Mouse (Mus musculus): Measurements from ENCODE around the gene Dpm1.

Gene Dpm1

DNA sequence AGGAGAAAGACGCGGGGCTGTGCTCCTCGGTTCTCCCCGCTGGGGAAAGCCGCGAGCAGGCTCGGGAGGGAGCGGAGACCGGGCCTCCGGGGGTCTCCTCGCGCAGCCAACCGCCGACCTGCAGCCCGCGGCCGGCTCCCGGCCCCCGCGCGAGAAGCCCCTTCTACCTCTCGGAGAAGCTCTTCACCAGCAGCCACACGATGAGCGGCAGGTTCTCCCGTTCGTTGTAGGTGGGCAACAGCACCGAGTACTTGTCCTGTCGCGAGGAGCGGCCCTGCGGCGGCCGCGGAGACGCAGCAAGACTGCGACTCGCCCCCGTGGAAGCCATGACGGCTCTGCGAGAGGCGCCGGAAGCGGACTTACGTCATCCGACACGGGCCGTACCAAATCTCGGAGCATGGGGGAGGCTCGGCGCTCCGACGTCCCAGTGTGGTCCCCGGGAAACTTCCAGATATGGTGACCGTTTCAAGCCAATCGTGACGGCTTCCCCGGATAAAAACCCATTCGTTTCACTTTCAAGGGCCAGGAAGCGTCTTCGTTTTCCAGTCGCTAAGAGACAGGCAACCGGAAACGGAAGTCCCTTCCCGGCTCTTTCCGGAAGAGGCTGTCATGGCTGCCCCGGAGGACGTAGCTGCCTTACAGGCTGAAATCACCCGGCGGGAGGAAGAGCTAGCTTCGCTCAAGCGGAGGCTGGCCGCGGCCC lies at the start of gene Dpm1, which contains the start of the genes Gm20716 and Mocs3:
TSS of gene Dpm1 (minus strand) at position 566 of the 703 bp plus-strand sequence.
TSS of gene Gm20716 (minus strand) at position 339 of the 703 bp plus-strand sequence.
TSS of gene Mocs3 (plus strand) at position 597 of the 703 bp plus-strand sequence.
- ChIA-PET POLR2A (interaction anchor here in 3 of 4 experiments (0.5 to 12.9 kb wide), 33 partner anchors 9 to 1563 kb away, joined by 3 to 101 read pairs (median 4); partner anchors contain the start of genes Adnp (in 3 of the 3) and Ptpn1 (in 1 of the 3)), CTCF (interaction anchor here (0.5 to 3.3 kb wide), 12 partner anchors 10 to 1028 kb away, joined by 3 to 12 read pairs (median 4); partner anchors contain the start of gene Adnp (in 2 of the 4))

DNA sequence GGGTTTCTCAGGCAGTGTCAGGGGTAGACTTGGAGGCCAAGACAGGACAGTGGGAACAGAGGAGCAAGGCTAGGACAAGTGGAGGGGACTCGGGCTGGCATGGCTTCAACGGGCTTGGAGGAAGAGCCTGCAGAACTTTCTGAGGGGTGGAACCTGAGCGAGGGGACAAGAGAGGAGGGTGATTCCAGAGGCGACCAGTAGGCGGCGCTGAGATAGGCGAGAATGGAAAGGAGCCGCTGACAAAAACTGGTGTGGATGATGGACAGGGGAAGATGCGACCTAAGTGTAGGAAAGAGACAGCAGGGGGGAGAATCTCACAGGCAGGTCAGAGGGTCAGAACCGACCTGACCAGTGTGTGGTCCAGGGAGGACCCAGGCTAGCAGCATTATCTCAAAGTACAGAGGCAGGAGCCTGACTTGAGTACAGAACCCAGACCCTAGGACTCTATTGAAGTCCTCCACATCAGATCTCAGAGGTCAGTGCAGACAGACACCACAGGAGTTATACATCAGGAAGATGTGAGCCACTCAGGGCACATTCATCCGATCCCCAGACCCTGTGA lies 44.1 kb upstream of the Dpm1 start:
- CTCF ChIA-PET: interaction anchor here in 3 of 4 experiments (0.6 to 1.4 kb wide), 5 partner anchors 13 to 177 kb away, joined by 3 to 5 read pairs (median 3); no protein-coding TSS in a partner anchor
- POLR2A ChIA-PET: no interaction called here

DNA sequence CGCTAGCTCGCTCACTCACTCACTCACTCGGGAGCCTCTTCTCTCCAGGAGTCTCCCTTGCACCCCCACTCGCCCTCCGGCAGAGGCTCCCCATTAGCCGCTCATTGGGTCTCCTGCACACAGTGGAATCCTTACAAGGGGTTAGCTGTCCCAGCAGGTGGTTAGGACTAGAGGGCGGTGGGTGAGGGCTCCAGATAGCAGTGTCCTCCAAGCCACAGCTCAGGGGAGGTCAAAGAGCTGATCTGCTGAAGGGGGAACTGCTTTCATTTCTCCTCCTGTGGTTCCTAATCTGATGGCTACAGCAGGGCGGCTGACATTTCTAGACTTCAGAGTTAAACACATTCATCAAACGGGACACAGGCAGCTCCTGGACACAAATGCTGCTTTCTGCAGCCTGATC lies 43.0 kb upstream of the Dpm1 start:
- CTCF ChIA-PET: interaction anchor here in 2 of 4 experiments (0.5 to 1.4 kb wide), 4 partner anchors 8 to 172 kb away, joined by 3 to 5 read pairs (median 4); partner anchors contain the start of gene Kcng1 (in 1 of the 2)
- POLR2A ChIA-PET: interaction anchor here in 1 of 4 experiments (0.6 kb wide), 1 partner anchor 197 kb away, joined by 5 read pairs; no protein-coding TSS in a partner anchor

DNA sequence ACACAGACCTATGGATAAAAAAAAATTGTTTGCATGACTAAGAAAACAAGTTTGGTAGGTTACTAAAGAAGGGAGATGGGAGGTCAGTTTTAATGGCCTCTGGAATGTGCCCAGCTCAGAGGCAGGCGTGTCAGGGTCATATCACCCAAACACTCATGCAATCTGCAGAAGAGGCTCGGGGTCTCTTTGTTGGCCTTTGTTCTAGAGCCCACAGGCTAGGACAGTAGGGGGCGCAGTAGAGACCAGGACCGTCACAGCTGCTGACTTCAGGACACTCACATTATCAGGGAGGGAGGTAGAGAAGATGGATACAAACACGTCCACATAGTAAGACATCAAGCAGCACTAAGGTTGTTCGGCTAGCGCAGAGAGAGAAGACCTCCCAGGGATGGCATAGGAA lies 37.6 kb upstream of the Dpm1 start:
- ChIA-PET POLR2A (interaction anchor here (0.6 to 1.2 kb wide), 6 partner anchors 9 to 685 kb away, joined by 3 to 5 read pairs (median 3); no protein-coding TSS in a partner anchor), CTCF (interaction anchor here (0.5 to 2.5 kb wide), 27 partner anchors 11 to 725 kb away, joined by 3 to 19 read pairs (median 4); no protein-coding TSS in a partner anchor)

DNA sequence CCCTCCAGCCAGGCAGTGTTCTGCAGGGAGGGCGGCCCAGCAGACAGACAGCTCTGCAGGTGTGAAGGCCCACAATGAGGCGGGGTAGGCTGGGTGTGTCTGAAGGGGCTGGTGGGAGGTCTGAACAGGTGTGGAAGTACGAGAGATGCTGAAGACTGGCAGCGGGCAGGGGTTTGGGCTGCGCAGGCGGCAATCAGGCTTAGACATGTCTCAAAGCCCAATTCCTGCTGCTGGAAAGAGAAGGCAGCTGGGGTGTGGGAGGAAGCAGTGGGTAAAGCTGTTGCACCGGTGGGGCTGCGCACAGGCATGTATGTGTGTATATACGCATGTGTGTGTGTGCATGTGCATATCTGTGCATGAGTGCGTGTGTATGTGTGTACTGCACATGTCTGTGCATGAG lies 30.5 kb upstream of the Dpm1 start:
- ChIA-PET POLR2A (interaction anchor here in 1 of 4 experiments (1.1 kb wide), 1 partner anchor 502 kb away, joined by 3 read pairs; no protein-coding TSS in a partner anchor), CTCF (interaction anchor here in 2 of 4 experiments (1.5 to 1.8 kb wide), 2 partner anchors 11 kb away, joined by 4 to 10 read pairs; no protein-coding TSS in a partner anchor)

DNA sequence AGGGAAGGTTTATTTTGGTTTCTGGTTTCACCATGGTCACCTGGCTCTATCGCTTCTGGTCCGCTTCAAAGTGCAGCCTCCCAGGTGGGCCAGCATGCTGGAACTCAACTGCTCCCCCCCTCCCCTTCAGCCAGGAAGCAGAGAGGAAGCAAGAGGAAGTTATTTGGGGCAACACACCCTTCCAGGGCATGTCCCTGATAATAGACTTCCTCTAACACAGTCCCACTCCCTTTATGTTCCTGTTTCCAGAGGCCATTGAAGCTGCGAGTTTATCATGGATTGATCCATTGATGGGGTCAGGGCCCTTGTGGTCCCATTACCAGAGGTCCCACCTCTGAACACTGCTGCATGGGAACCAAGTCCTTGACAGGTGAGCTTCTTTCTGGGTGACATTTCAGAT lies 29.7 kb upstream of the Dpm1 start:
- ChIA-PET POLR2A (interaction anchor here in 1 of 4 experiments (1.1 kb wide), 1 partner anchor 503 kb away, joined by 3 read pairs; no protein-coding TSS in a partner anchor), CTCF (interaction anchor here in 3 of 4 experiments (1.1 to 1.8 kb wide), 3 partner anchors 10 to 185 kb away, joined by 3 to 10 read pairs (median 4); no protein-coding TSS in a partner anchor)

DNA sequence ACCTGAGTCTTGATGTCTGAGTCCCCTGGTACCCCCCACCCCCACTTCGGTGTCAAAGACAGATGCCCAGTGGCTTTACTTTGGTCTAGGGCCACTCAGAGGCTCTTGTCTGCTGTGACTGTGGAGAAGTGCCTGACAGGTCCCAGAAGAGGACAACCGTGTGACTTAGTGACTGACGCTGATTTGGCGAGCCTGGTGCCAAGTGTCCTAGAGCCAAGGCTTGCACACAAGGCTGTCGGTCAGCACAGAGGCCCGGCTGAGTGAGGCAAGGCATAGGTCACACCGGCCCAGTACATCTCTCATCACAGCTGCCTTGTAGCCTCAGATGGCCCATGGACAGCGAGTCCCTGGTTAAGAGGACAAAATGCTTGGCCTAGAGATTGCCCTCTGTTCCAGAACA lies 28.7 kb upstream of the Dpm1 start:
- POLR2A ChIA-PET: interaction anchor here in 1 of 4 experiments (0.5 kb wide), 1 partner anchor 10 kb away, joined by 4 read pairs; no protein-coding TSS in a partner anchor
- CTCF ChIA-PET: interaction anchor here in 2 of 4 experiments (1.1 to 1.8 kb wide), 2 partner anchors 10 to 186 kb away, joined by 3 to 10 read pairs; no protein-coding TSS in a partner anchor

DNA sequence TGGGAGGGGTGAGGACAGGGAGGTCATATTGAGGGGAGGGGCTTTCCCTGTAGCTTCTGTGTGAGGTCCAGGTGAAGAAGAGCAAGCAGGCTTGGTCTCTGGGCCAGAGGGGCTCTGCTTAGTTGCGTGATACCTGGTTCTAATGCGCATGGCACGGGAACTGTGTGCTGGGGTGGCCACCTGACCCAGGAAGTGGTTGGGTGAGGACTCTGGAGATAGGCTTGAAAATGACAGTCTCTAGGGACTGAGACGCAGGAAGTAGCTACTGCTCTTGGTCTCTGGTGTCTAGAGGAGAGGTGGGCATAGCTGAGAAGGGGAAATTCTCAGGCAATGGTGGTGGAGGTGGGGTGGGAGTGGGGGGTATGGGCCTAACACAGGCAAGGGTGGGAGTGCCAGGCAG lies 26.8 kb upstream of the Dpm1 start:
- ChIA-PET CTCF (interaction anchor here in 3 of 4 experiments (0.6 to 2.2 kb wide), 4 partner anchors 11 to 31 kb away, joined by 3 to 10 read pairs (median 4); no protein-coding TSS in a partner anchor), POLR2A (interaction anchor here in 2 of 4 experiments (0.6 to 0.7 kb wide), 2 partner anchors 11 to 171 kb away, joined by 3 read pairs; no protein-coding TSS in a partner anchor)

DNA sequence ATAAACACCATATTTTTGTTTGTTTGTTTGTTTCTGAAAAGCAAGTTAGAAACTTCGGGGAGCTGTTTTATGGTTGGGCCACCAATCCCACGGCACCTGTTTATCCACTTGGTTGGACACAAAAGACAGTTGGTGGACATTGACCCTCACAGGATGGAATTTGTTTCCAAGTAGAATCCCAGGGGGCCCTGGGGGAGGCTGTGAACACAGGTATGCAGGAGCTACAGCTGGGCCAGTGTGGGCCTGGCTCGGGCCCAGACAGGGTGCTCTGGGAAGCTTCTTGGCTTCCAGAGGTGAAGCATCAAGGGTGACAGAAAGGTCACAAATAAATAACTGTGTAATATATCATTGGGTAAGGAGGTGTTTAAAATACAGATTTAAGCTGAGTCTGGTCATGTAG lies 26.1 kb upstream of the Dpm1 start:
- CTCF ChIA-PET: interaction anchor here in 3 of 4 experiments (0.6 to 2.2 kb wide), 5 partner anchors 12 to 1973 kb away, joined by 3 to 10 read pairs (median 4); no protein-coding TSS in a partner anchor
- POLR2A ChIA-PET: interaction anchor here in 1 of 4 experiments (0.7 to 1.1 kb wide), 2 partner anchors 11 to 12 kb away, joined by 3 read pairs; no protein-coding TSS in a partner anchor

DNA sequence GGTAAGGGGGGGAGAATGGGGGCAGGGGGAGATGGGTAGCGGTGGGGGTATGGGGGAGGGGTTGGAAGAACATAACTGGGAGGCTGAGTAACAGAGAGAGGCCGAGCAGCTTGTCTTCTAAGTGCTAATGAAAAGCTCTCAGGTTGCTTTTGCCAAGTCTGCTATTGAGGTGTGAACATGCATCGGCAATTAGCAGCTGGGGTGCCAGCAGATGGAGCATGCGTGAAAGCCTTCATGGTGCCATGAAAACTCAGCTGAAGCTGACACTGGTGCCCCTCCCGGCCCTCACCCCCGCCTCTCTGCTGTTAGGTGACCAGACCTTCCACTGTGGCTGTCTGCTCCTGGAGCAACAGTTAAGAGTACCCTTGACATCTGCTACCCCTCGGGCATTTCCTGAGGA lies 23.4 kb upstream of the Dpm1 start:
- ChIA-PET CTCF (interaction anchor here in 3 of 4 experiments (0.5 to 3.2 kb wide), 22 partner anchors 8 to 588 kb away, joined by 3 to 13 read pairs (median 4); no protein-coding TSS in a partner anchor), POLR2A (interaction anchor here in 3 of 4 experiments (0.6 to 2.9 kb wide), 11 partner anchors 9 to 482 kb away, joined by 3 to 15 read pairs (median 4); partner anchors contain the start of gene Adnp (in 2 of the 3))

DNA sequence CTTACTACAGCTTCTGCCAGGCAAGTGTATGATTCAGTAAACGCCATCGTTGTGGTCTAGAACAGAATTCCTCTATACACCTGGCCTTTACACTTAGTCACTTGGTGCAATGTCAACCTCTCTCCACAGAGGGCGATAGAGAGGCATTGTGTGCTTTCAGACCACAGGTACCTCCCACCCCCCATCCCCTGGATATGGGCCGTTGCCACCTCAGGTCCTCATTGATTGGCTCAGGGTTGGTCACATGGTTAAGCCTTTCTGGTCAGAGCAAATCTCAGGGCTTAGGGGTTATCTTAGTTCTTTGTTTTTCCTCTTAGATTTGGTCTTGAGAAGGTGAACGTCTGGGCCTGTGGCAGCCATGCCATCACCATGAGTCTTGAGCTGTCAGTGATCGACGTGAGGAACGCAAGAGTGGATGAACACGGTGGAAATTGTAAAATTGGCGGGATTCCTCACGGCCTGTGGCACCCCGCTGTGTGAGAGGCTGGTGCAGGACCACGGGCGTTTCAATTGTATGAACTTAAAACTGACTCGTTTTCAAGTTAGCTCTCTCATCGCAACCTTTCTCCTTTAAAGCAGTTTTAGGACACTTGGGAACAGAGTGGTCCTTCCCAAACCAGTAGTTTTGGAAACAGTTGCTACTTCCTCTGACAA lies 22.4 kb upstream of the Dpm1 start:
- ChIA-PET CTCF (interaction anchor here (0.5 to 3.2 kb wide), 36 partner anchors 10 to 589 kb away, joined by 3 to 13 read pairs (median 3); no protein-coding TSS in a partner anchor), POLR2A (interaction anchor here in 3 of 4 experiments (0.6 to 2.9 kb wide), 11 partner anchors 10 to 660 kb away, joined by 3 to 8 read pairs (median 3); partner anchors contain the start of gene Adnp (in 1 of the 3))

DNA sequence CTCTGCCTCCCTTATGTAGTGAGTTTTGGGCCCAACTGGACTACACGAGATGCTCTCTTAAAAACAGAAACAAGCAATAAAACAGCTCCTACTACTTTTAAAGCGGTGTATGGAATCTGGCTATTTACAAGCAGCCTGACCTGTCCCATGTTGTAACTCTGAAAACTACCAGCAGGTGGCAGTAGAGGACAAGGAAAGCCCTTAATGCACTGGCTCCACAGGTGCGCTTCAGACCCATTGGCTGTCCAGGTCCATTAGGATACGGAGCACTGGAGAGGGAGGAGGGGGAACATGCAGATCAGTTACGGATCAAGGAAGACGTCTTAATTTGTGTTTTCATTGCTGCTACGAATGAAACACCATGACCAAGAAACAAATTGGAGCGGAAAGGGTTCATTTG lies 19.9 kb upstream of the Dpm1 start:
- CTCF ChIA-PET: interaction anchor here (0.5 to 2.0 kb wide), 32 partner anchors 10 to 643 kb away, joined by 3 to 10 read pairs (median 4); no protein-coding TSS in a partner anchor

DNA sequence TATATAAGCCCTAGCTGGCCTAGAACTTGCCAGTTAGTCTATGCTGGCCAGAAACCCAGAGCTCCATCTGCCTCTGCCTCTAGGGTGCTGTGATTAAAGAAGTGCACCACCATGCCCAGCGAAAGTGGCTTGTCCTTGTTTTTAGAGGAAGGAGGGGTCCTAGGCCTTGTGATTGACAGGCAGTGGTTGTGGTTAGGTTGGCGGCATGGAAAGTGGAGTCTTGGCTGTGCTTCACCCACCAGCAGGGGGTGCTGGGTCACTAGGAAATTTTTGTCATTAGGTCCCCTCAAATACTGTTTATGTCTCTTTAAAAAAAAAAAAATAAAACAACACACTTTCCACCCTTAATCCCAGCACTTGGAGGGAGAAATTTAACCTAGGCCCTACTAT lies 18.5 kb upstream of the Dpm1 start:
- ChIA-PET CTCF (interaction anchor here (0.6 to 2.0 kb wide), 23 partner anchors 9 to 905 kb away, joined by 3 to 10 read pairs (median 4); no protein-coding TSS in a partner anchor), POLR2A (interaction anchor here in 2 of 4 experiments (0.6 to 4.4 kb wide), 5 partner anchors 11 to 47 kb away, joined by 3 to 22 read pairs (median 4); no protein-coding TSS in a partner anchor)

More for the DNA sequence above, 19.9 kb upstream of the Dpm1 start:
- POLR2A ChIA-PET: interaction anchor here in 3 of 4 experiments (0.5 to 1.1 kb wide), 7 partner anchors 10 to 219 kb away, joined by 3 to 5 read pairs (median 3); no protein-coding TSS in a partner anchor

DNA sequence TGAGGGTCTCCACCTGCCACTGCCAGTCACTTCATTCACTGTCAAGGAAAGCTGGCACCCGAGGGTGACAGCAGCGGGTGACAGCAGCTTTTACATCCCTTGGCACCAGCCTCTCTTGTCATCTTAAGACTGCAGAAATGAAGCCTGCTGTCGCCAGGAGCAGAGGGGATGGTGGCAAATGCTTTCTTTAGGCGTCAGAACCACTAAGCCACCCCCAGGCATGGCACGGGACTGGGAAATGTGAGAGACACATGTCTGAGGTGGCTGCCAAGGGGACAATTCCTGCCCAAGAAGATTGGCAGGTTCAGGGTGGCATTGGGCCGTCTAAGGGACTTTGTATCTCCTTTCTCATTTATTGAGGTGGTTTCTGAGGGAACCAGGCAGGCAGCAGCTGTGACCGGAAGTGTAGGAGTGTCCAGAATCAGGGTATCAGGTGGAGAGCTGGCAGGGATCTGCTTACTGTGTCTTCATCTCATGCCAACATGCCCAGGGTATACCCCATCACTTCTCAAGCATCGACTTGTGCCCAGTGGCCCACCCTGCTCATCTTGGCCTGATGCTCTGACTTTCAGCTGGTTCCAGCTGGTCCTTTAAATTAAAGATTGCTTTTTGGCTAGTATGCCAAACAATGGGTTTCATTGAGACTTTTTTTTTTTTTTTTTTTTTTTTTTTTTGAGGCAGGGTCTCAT lies 17.9 kb upstream of the Dpm1 start:
- ChIA-PET CTCF (interaction anchor here (0.6 to 2.0 kb wide), 23 partner anchors 8 to 381 kb away, joined by 3 to 10 read pairs (median 4); no protein-coding TSS in a partner anchor), POLR2A (interaction anchor here in 3 of 4 experiments (0.6 to 4.4 kb wide), 5 partner anchors 11 to 185 kb away, joined by 3 to 22 read pairs (median 4); no protein-coding TSS in a partner anchor)

DNA sequence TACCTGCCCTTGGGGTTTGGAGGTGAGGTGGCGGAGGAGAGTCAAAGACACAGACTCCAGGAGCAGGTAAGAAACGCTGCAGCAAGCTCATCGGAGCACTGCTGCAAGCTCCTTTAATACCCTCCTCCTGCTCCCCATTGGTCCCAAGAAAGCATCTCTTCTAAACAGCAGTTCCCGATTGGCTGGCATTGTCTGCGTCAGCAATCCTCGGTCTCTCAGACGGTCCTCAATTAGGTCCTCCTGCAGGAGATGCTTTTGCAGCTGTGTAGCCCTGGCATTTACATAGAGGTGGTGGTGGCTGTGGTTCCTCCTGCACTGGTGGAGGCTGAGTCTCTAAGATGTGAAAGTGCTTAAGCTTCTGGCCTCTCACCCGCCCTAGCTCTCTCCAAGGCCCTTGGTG lies 15.2 kb upstream of the Dpm1 start:
- CTCF ChIA-PET: interaction anchor here in 3 of 4 experiments (0.5 to 1.6 kb wide), 6 partner anchors 8 to 300 kb away, joined by 3 to 7 read pairs (median 3); no protein-coding TSS in a partner anchor
- POLR2A ChIA-PET: interaction anchor here in 2 of 4 experiments (0.6 to 4.4 kb wide), 5 partner anchors 11 to 131 kb away, joined by 3 to 22 read pairs (median 4); partner anchors contain the start of gene Adnp (in 1 of the 2)

DNA sequence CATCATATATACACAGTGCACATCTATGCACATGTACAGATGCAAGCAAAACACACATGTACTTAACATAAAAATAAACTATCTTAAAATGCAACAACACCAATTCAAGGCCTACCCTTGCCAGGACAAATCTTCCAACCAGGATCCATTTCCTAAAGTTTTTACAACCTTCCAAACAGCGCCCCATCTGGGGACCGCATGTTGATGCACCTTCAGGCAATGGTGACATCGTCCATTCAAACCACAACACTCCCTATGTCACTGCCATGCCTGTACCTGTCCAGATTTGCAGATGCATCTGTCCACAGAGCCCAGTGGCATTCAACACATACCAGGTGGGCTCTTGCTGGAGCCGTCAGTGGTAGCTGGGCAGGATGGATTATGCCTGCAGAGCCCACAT lies 12.9 kb upstream of the Dpm1 start:
- ChIA-PET CTCF (interaction anchor here in 2 of 4 experiments (1.0 to 1.2 kb wide), 2 partner anchors 10 to 89 kb away, joined by 3 to 5 read pairs; no protein-coding TSS in a partner anchor), POLR2A (interaction anchor here in 1 of 4 experiments (1.8 to 2.2 kb wide), 2 partner anchors 11 to 36 kb away, joined by 5 to 7 read pairs; partner anchors contain the start of gene Adnp)
